Mouse (Mus musculus) cerebellum, adult 2 months (tissue): ENCODE measurements around the gene F10.

Experiments
- CTCF ChIP-seq: fragments of 200-500 bp; IDR thresholded peaks from 2 replicates; pipeline ENCODE4 v1.5.1; 2011; ENCODE audit warnings: low read depth, mild to moderate bottlenecking, control low read depth, low read length, moderate library complexity, borderline replicate concordance; ENCODE audit not compliant: insufficient read depth
- POLR2A ChIP-seq: fragments of 200-500 bp; IDR thresholded peaks from 2 replicates; pipeline ENCODE4 v1.6.1; 2011; ENCODE audit warnings: low read length, control low read depth, borderline replicate concordance; ENCODE audit not compliant: insufficient read depth

DNA sequence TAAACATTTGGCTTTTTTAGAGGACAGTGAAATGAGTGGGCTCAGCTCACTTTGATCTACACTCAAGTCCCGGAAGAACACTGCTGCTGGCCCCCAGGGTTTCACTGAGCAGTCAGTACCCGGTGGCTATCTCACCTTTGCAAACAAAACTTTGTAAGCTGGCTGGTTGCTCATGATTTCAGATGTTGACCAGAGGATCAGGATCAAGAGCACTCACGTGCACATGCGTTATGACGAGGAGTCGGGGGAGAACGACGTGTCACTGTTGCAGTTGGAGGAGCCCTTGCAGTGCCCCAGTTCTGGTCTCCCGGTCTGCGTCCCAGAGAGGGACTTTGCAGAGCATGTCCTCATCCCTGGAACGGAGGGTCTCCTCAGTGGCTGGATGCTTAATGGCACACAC is 36.1 kb downstream of the F10 start:
- TF ChIP-seq CTCF (no peak), POLR2A (no peak)
